Mouse (Mus musculus) T-helper 1 cell (primary cell): ENCODE data around the gene Dmrta2.

Experiments used
- in situ Hi-C: fragments of 300-600 bp; cut with MboI, MseI; formaldehyde crosslinking; loops from one replicate; pipeline ENCODE4 v1.15.1; 2025; ENCODE audit warnings: high pct_unique_total_duplicates

Gene Dmrta2

GRCm38 (mm10) chr4:110021956-110022625 lies 44.2 kb downstream of the Dmrta2 start:
- in situ Hi-C loops = loop anchor here (25.0 kb wide), 1 partner anchor 535 kb away; the partner anchor contains the start of gene Rnf11

GRCm38 (mm10) chr4:110028461-110029188 lies 50.8 kb downstream of the Dmrta2 start:
- in situ Hi-C loops = no loop called here

GRCm38 (mm10) chr4:110029446-110029845 lies 51.6 kb downstream of the Dmrta2 start:
- in situ Hi-C loops = no loop called here
